19 mouse cellular contexts compared by ENCODE assay signal in the genomic region with DNA sequence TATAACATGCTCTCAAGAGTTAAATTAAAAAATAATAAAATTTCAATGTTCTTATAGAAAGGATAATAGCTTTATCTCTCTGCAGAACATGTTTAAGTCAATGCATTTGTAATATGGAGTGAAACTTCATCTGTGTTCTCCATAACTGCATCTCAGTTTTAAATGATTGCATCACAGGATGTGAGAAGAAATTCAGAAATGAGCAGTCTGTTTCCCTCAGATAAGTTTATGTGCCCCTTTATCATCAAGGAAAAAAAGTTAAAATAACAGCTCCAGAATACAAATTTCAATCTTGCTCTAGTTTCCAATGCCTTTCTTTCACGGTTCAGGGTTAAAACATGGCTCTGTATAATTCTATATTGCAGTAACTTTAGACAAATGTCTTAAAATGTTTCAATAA.
DNase-seq lines count a peak whose midpoint lies in the region; TF ChIP-seq lines count a peak whose summit lies in the region.
"Had no signal": no experiment of that assay in that cellular context is flagged by ENCODE, and none has a peak within 500 bp of the region (broad histone marks: within the 10 kb centered on the region; RNA-seq: fewer than 3 reads in every experiment).

No protein-coding gene starts in this region.

- peaks cover 0 to 4% of the 10 kb centered on the region in 2 experiments; a peak in 2 of 4 replicates for H3K36me3 ChIP-seq in MEL (ENCODE audit: control insufficient read depth in 1 of 2, insufficient read depth in 2 of 2, low read length in 2 of 2)
- H3K36me3 ChIP-seq: G1E had no signal

- TF ChIP-seq RAD21 in MEL (IDR thresholded peaks at IDR 0.05; ENCODE audit: low read depth, low read length): no peak

- DNase-seq in 416B (ENCODE audit: low read depth): peak; percentile 79
- peak; percentile 57 for DNase-seq in MEL (ENCODE audit: low read depth, low spot score)
- DNase-seq in adrenal gland, adult 8-10 months: no peak
- no peak for DNase-seq in left cerebral cortex, postnatal 25 days (ENCODE audit: low spot score in 2 of 2)
- DNase-seq: adrenal gland, adult 2 months; adrenal gland, postnatal 10 days; adrenal gland, postnatal 14 days; adrenal gland, postnatal 25 days; adrenal gland, postnatal 36 days; B cell, adult 2 months; cerebellum, adult 11 months; cerebellum, adult 11-12 months; cerebellum, adult 18-20 months; cerebellum, adult 2 months; cerebellum, adult 8-10 months; cerebellum, adult 9-10 months had no signal

- TF ChIP-seq POLR2A in MEL (IDR thresholded peaks at IDR 0.05; ENCODE audit: control insufficient read depth in 1 of 2, insufficient read depth in 1 of 2, low read depth in 1 of 2, low read length in 2 of 2, poor library complexity in 1 of 2): no peak

- H3K79me2 ChIP-seq in MEL (ENCODE audit: control insufficient read depth, insufficient read depth, low read length, poor library complexity): no peaks in the 10 kb centered on the region

- H3K9ac ChIP-seq in MEL (ENCODE audit: control insufficient read depth, low read depth, low read length, poor library complexity, severe bottlenecking): no peak overlapping the region

- no peak for TF ChIP-seq CTCF in MEL (IDR thresholded peaks at IDR 0.05 in 2 of 3, conservative IDR thresholded peaks at IDR 0.05 in 1 of 3; ENCODE audit: control insufficient read depth in 1 of 3, insufficient read depth in 1 of 3, low read depth in 2 of 3, low read length in 3 of 3, poor library complexity in 1 of 3, severe bottlenecking in 1 of 3)

- H3K27me3 ChIP-seq in MEL (ENCODE audit: control insufficient read depth in 1 of 2, insufficient read depth in 2 of 2, low read length in 2 of 2): no peaks in the 10 kb centered on the region
- H3K27me3 ChIP-seq: CH12.LX, Patski had no signal

- intact Hi-C loops in left cerebral cortex, postnatal 25 days (cut with DNase I): no loop called here

- no peak overlapping the region for H3K4me3 ChIP-seq in MEL (ENCODE audit: control insufficient read depth in 1 of 2, insufficient read depth in 1 of 2, low read depth in 2 of 2, low read length in 2 of 2)

- TF ChIP-seq EP300 in MEL (IDR thresholded peaks at IDR 0.05; ENCODE audit: low read depth in 1 of 2, low read length in 2 of 2): peak; percentile 87 to 92

- H3K9me3 ChIP-seq in MEL (replicated peaks; ENCODE audit: insufficient read depth, low read length): no peaks in the 10 kb centered on the region
- H3K9me3 ChIP-seq: G1E had no signal

- no peak overlapping the region for H3K27ac ChIP-seq in MEL (ENCODE audit: control insufficient read depth, low read depth, low read length)

- H3K4me1 ChIP-seq in MEL (ENCODE audit: control insufficient read depth in 1 of 2, insufficient read depth in 2 of 2, low read length in 2 of 2): peaks cover 0 to 14% of the 10 kb centered on the region in 2 experiments; a peak in 2 of 4 replicates

TF ChIP-seq in MEL, 35 proteins besides CTCF, POLR2A, EP300 and RAD21:
- TF ChIP-seq NRF1 (IDR thresholded peaks at IDR 0.05; ENCODE audit: insufficient read depth, low read depth, low read length, poor library complexity, severe bottlenecking): no peak
- TF ChIP-seq E2F4 (IDR thresholded peaks at IDR 0.05; ENCODE audit: borderline replicate concordance, low read depth, low read length): no peak
- no peak for TF ChIP-seq MAX (IDR thresholded peaks at IDR 0.05; ENCODE audit: low read length)
- TF ChIP-seq MYC (IDR thresholded peaks at IDR 0.05; ENCODE audit: low read depth, low read length): no peak
- peak; percentile 37; the same call in 1 of the 2 replicates for TF ChIP-seq ZNF384 (IDR thresholded peaks at IDR 0.05; ENCODE audit: low read depth, low read length)
- TF ChIP-seq KAT2A (conservative IDR thresholded peaks at IDR 0.05; ENCODE audit: low read depth, low read length): no peak
- TF ChIP-seq GATA1 (IDR thresholded peaks at IDR 0.05; ENCODE audit: low read depth, low read length): peak; percentile 65; the same call in 1 of the 2 replicates
- no peak for TF ChIP-seq CHD2 (IDR thresholded peaks at IDR 0.05; ENCODE audit: low read length)
- no peak for TF ChIP-seq HCFC1 (IDR thresholded peaks at IDR 0.05; ENCODE audit: low read depth, low read length)
- TF ChIP-seq ELF1 (IDR thresholded peaks at IDR 0.05; ENCODE audit: low read depth, low read length): no peak
- no peak for TF ChIP-seq ZKSCAN1 (IDR thresholded peaks at IDR 0.05; ENCODE audit: low read depth, low read length)
- TF ChIP-seq ZC3H11A (IDR thresholded peaks at IDR 0.05; ENCODE audit: low read depth, low read length): no peak
- no peak for TF ChIP-seq MXI1 (IDR thresholded peaks at IDR 0.05; ENCODE audit: low read depth, low read length)
- peak; percentile 69; the same call in 1 of the 2 replicates for TF ChIP-seq RCOR1 (IDR thresholded peaks at IDR 0.05; ENCODE audit: low read depth, low read length)
- no peak for TF ChIP-seq TBP (IDR thresholded peaks at IDR 0.05; ENCODE audit: low read depth, low read length)
- TF ChIP-seq SIN3A (IDR thresholded peaks at IDR 0.05; ENCODE audit: low read length): peak; percentile 35; the same call in 1 of the 2 replicates
- TF ChIP-seq MAFK (IDR thresholded peaks at IDR 0.05; ENCODE audit: borderline replicate concordance, low read depth, low read length): no peak
- TF ChIP-seq SMC3 (IDR thresholded peaks at IDR 0.05; ENCODE audit: low read depth, low read length): no peak
- TF ChIP-seq ZMIZ1 (IDR thresholded peaks at IDR 0.05; ENCODE audit: low read depth, low read length): no peak
- no peak for TF ChIP-seq USF2 (IDR thresholded peaks at IDR 0.05; ENCODE audit: borderline replicate concordance in 1 of 2, insufficient read depth in 1 of 2, low read depth in 1 of 2, low read length in 2 of 2)
- no peak for TF ChIP-seq POLR2AphosphoS2 (IDR thresholded peaks at IDR 0.05; ENCODE audit: low read length)
- no peak for TF ChIP-seq MEF2A (IDR thresholded peaks at IDR 0.05; ENCODE audit: extremely low read depth, insufficient replicate concordance, low read depth, low read length, poor library complexity, severe bottlenecking)
- TF ChIP-seq GABPA (IDR thresholded peaks at IDR 0.05; ENCODE audit: low read depth, low read length): no peak
- TF ChIP-seq MAZ (IDR thresholded peaks at IDR 0.05; ENCODE audit: low read depth, low read length): no peak
- TF ChIP-seq USF1 (IDR thresholded peaks at IDR 0.05; ENCODE audit: low read depth, low read length): no peak
- TF ChIP-seq NELFE (IDR thresholded peaks at IDR 0.05; ENCODE audit: low read depth, low read length): no peak
- peak; percentile 90; the same call in 1 of the 2 replicates for TF ChIP-seq TCF12 (IDR thresholded peaks at IDR 0.05; ENCODE audit: low read depth, low read length)
- TF ChIP-seq POLR2AphosphoS5 (IDR thresholded peaks at IDR 0.05; ENCODE audit: borderline replicate concordance, low read depth, low read length): no peak
- TF ChIP-seq TAL1 (IDR thresholded peaks at IDR 0.05; ENCODE audit: low read length): 0 out of 2 replicates have a peak, but pooled peaks have one; percentile 9
- no peak for TF ChIP-seq JUND (IDR thresholded peaks at IDR 0.05; ENCODE audit: low read depth, low read length)
- TF ChIP-seq CHD1 (IDR thresholded peaks at IDR 0.05; ENCODE audit: low read depth, low read length): no peak
- peak; percentile 73; the same call in 1 of the 2 replicates for TF ChIP-seq ETS1 (IDR thresholded peaks at IDR 0.05; ENCODE audit: low read depth, low read length)
- no peak for TF ChIP-seq UBTF (IDR thresholded peaks at IDR 0.05; ENCODE audit: borderline replicate concordance, insufficient read depth, low read depth, low read length)

Comparison
In these comparisons a context has a peak if more than half of its experiments do, and no peak if none do; other contexts are left out.
1. DNase-seq: peak in 416B (single experiment) and MEL (single experiment); none in adrenal gland, adult 8-10 months (single experiment) and left cerebral cortex, postnatal 25 days (0 of 2).